Mouse (Mus musculus): ENCODE results near the gene Arl15. TPM values are rescaled to one million over a fixed set of nuclear protein-coding genes. Genes with fewer than 3 reads are reported as not detected.

Gene Arl15
- polyA plus RNA-seq, 1 experiment from 2014 or later, result 6.7 TPM

GRCm38 (mm10) chr13:113964945-113965344 is 170.6 kb downstream of the Arl15 start:
- Histone ChIP-seq H3K9me3 (no peaks in the 10 kb centered on the region), H3K36me3 (no peaks in the 10 kb centered on the region), H3K27ac (no peak overlapping the region), H3K27me3 (replicated peaks) (no peaks in the 10 kb centered on the region), H3K4me3 (replicated peaks) (no peak overlapping the region), H3K9ac (no peak overlapping the region), H3K4me1 (replicated peaks) (no peaks in the 10 kb centered on the region), H3K4me2 (replicated peaks) (no peak overlapping the region)
- ATAC-seq, result no peak
- 78% methylated on average over 9 of the region's 9 CpGs for WGBS

GRCm38 (mm10) chr13:113970706-113971105 is 176.4 kb downstream of the Arl15 start:
- H3K4me2 ChIP-seq (replicated peaks), result no peak overlapping the region
- whole genome bisulfite sequencing, result 68% methylated on average over 5 of the region's 5 CpGs
- no peaks in the 10 kb centered on the region for H3K9me3 ChIP-seq
- no peaks in the 10 kb centered on the region for H3K36me3 ChIP-seq
- no peaks in the 10 kb centered on the region for H3K4me1 ChIP-seq (replicated peaks)
- no peak overlapping the region for H3K9ac ChIP-seq
- H3K4me3 ChIP-seq (replicated peaks), result no peak overlapping the region
- H3K27me3 ChIP-seq (replicated peaks), result no peaks in the 10 kb centered on the region
- H3K27ac ChIP-seq, result no peak overlapping the region
- ATAC-seq, result no peak

DNA sequence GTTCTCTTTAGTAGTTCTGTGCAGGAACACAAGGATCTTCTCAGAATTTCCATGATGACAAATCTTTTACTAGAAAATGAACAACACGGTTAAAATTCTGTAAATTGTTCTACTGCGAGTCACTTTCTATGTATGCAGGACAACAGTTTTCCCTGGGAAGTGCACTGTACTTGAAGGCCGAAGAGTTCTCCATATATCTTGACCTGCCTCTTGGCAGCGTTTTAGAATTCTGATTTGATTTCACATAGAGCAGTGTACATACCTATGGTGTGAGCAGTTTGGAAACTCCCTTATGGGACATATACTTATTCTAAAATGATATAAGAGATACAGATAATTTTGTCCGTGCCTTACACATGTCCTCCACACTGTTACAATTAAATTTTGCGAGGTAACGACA is 178.1 kb downstream of the Arl15 start:
- no peak overlapping the region for H3K9ac ChIP-seq
- WGBS, result 83% methylated on average over 7 of the region's 7 CpGs
- H3K9me3 ChIP-seq, result no peaks in the 10 kb centered on the region
- no peak overlapping the region for H3K4me2 ChIP-seq (replicated peaks)
- no peaks in the 10 kb centered on the region for H3K27me3 ChIP-seq (replicated peaks)
- ATAC-seq, result no peak
- no peak overlapping the region for H3K4me3 ChIP-seq (replicated peaks)
- H3K4me1 ChIP-seq (replicated peaks), result no peaks in the 10 kb centered on the region
- H3K27ac ChIP-seq, result no peak overlapping the region
- H3K36me3 ChIP-seq, result no peaks in the 10 kb centered on the region

- ATAC-seq, result no peak
- 88% methylated on average over 1 of the region's 1 CpGs for WGBS
- H3K27ac ChIP-seq, result no peak overlapping the region
These were observed 180.6 kb downstream of the Arl15 start for GRCm38 (mm10) chr13:113974866-113975265.

GRCm38 (mm10) chr13:113975722-113976121 is 181.4 kb downstream of the Arl15 start:
- no peak overlapping the region for H3K4me2 ChIP-seq (replicated peaks)
- WGBS, result 78% methylated on average over 6 of the region's 6 CpGs
- H3K9ac ChIP-seq, result no peak overlapping the region
- no peaks in the 10 kb centered on the region; the same call in 1 of the 2 replicates for H3K4me1 ChIP-seq (replicated peaks)
- no peak for ATAC-seq
- H3K27ac ChIP-seq, result no peak overlapping the region
- H3K27me3 ChIP-seq (replicated peaks), result no peaks in the 10 kb centered on the region
- H3K9me3 ChIP-seq, result no peaks in the 10 kb centered on the region
- H3K4me3 ChIP-seq (replicated peaks), result no peak overlapping the region
- H3K36me3 ChIP-seq, result no peaks in the 10 kb centered on the region

More at GRCm38 (mm10) chr13:113974866-113975265, 180.6 kb downstream of the Arl15 start:
- no peaks in the 10 kb centered on the region for H3K27me3 ChIP-seq (replicated peaks)
- no peak overlapping the region for H3K4me3 ChIP-seq (replicated peaks)
- H3K4me1 ChIP-seq (replicated peaks), result no peaks in the 10 kb centered on the region
- H3K36me3 ChIP-seq, result no peaks in the 10 kb centered on the region
- H3K9ac ChIP-seq, result no peak overlapping the region
- no peaks in the 10 kb centered on the region for H3K9me3 ChIP-seq
- no peak overlapping the region for H3K4me2 ChIP-seq (replicated peaks)

- no peak overlapping the region for H3K9ac ChIP-seq
- no peaks in the 10 kb centered on the region for H3K9me3 ChIP-seq
- 91% methylated on average over 4 of the region's 4 CpGs for WGBS
- no peak overlapping the region for H3K27ac ChIP-seq
- no peaks in the 10 kb centered on the region for H3K27me3 ChIP-seq (replicated peaks)
- H3K4me3 ChIP-seq (replicated peaks), result no peak overlapping the region
- no peaks in the 10 kb centered on the region; the same call in 1 of the 2 replicates for H3K4me1 ChIP-seq (replicated peaks)
- no peak for ATAC-seq
- H3K36me3 ChIP-seq, result no peaks in the 10 kb centered on the region
- no peak overlapping the region for H3K4me2 ChIP-seq (replicated peaks)
These were observed 182.6 kb downstream of the Arl15 start for GRCm38 (mm10) chr13:113976936-113977335.

DNA sequence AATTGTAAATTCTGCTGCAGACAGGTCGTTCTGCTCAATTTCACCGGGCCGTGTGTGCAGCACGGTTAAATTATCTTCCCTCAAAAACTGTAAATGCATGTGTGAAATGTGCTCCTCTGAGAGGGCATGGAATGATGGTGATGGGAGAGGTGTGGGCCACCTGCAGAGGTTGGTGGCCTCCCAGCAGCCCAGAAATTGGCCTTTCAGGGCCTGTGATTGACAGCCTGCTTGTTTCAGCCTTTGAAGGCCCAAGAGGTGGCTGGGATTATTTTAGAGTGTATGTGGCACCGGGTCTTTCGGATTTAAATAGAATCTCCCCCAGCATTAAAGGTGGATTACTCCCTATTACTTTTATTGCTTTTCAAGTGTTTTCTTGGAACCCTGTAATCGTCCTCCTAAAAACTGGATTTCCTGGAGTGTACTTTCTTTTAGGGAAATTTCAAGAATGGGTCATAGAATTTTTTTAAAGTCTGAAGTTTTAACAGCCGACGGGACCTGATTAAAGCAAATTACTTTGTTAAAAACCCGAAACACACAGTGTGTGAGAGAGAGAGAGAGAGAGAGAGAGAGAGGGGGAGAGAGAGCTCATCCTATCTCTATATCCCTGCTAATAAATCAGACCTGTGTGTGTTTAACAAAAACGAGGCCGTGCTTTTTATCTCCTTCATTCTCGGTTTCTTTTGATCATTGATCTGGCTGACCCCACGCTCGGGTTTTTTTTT is 186.6 kb downstream of the Arl15 start:
- Histone ChIP-seq H3K9ac (no peak overlapping the region), H3K27ac (no peak overlapping the region), H3K4me1 (replicated peaks) (no peaks in the 10 kb centered on the region; the same call in 1 of the 2 replicates), H3K4me3 (replicated peaks) (no peak overlapping the region), H3K36me3 (no peaks in the 10 kb centered on the region), H3K4me2 (replicated peaks) (no peak overlapping the region), H3K27me3 (replicated peaks) (no peaks in the 10 kb centered on the region), H3K9me3 (no peaks in the 10 kb centered on the region)
- 40% methylated on average over 15 of the region's 15 CpGs for WGBS
- no peak for ATAC-seq

- no peaks in the 10 kb centered on the region for H3K36me3 ChIP-seq
- no peaks in the 10 kb centered on the region for H3K9me3 ChIP-seq
- H3K9ac ChIP-seq, result no peak overlapping the region
- no peaks in the 10 kb centered on the region; the same call in 1 of the 2 replicates for H3K4me1 ChIP-seq (replicated peaks)
- no peak for ATAC-seq
- 38% methylated on average over 9 of the region's 9 CpGs for WGBS
- no peak overlapping the region for H3K4me3 ChIP-seq (replicated peaks)
- H3K27me3 ChIP-seq (replicated peaks), result no peaks in the 10 kb centered on the region
- H3K4me2 ChIP-seq (replicated peaks), result no peak overlapping the region
- no peak overlapping the region for H3K27ac ChIP-seq
These were observed 187.2 kb downstream of the Arl15 start for GRCm38 (mm10) chr13:113981461-113982000.

DNA sequence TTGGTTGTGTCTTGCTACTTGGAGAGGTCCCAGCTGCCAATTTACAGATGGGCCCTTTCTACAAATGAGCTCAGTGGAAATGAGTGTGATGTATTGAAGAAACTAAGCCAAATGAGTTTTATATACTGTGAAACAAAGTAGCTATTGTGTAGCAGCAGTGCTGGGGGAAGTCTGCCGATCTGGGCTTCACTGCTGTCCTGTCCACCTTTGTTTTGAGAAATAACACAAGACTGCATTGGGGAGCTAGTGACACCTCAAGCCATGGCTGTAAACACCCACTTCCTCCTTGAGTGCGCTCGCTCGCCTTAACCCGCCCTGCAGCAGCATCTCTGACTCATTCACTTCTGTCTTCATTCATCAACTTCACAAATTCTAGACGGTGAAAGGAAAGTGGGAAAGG is 189.3 kb downstream of the Arl15 start:
- Histone ChIP-seq H3K9ac (no peak overlapping the region), H3K36me3 (no peaks in the 10 kb centered on the region), H3K27me3 (replicated peaks) (no peaks in the 10 kb centered on the region), H3K4me2 (replicated peaks) (no peak overlapping the region), H3K4me1 (replicated peaks) (no peaks in the 10 kb centered on the region; the same call in 1 of the 2 replicates), H3K9me3 (no peaks in the 10 kb centered on the region), H3K4me3 (replicated peaks) (no peak overlapping the region), H3K27ac (no peak overlapping the region)
- 50% methylated on average over 6 of the region's 6 CpGs for WGBS
- no peak for ATAC-seq

DNA sequence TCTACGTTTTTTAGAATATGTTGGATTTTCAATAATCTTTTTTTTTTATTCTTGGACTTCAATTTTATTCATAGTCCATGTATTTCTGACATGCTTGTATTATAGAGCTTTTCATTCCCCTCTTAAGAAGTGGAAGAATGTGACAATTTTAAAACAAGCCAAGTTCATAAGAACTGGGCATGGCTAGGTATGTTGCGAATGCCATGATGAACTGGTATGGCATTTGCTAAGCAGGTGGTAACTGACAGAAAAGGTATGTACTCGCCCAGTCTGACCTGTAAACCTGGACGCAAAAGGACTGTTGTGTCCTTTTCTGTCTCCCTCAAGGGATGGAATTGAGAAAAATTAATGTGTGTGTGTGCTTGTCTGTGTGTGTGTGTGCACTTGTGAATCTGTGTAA is 190.2 kb downstream of the Arl15 start:
- no peak for ATAC-seq
- 90% methylated on average over 4 of the region's 4 CpGs for WGBS
- Histone ChIP-seq H3K27ac (no peak overlapping the region), H3K4me3 (replicated peaks) (no peak overlapping the region), H3K9me3 (no peaks in the 10 kb centered on the region), H3K9ac (no peak overlapping the region), H3K4me2 (replicated peaks) (no peak overlapping the region), H3K27me3 (replicated peaks) (no peaks in the 10 kb centered on the region), H3K4me1 (replicated peaks) (no peaks in the 10 kb centered on the region; the same call in 1 of the 2 replicates), H3K36me3 (no peaks in the 10 kb centered on the region)

DNA sequence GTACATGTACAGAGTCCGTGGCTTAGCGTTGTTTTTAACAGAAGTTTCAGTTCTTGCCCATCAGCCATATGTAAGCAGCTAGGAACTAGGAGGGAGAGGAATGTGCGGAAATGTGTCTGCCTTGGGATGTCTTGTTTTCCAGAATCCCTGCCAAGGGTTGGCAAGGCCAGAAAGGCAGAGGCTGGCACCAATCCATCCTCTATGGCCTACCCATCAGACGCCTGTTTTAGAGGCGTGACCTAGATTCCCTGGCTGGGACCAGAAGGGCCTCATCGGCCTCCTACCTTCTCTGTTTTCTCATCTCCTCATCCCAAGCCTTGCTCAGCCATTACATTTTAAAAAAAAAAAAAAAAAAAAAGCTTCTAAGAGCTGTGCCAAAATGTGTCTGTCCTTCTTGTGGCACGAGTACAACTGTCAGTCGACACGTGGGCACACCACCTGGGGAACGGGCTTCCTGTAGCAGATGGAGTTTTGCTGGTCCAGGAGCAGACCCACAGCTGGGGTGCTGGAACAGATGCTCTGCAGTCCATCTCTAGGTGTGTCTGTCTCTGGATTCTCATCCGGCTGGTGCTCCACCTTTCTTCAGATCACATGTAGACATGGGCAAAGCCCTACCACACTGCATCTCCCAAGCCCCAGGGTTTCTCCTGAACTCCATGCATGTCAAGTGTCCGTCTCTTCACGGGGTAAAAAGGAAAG is 192.7 kb downstream of the Arl15 start:
- no peak for ATAC-seq
- WGBS, result 91% methylated on average over 13 of the region's 13 CpGs

GRCm38 (mm10) chr13:113990247-113990646 is 195.9 kb downstream of the Arl15 start:
- no peak for ATAC-seq
- no peak overlapping the region for H3K4me3 ChIP-seq (replicated peaks)
- no peak overlapping the region for H3K27ac ChIP-seq
- H3K36me3 ChIP-seq, result no peaks in the 10 kb centered on the region
- no peak overlapping the region for H3K4me2 ChIP-seq (replicated peaks)
- H3K9me3 ChIP-seq, result no peaks in the 10 kb centered on the region
- H3K27me3 ChIP-seq (replicated peaks), result no peaks in the 10 kb centered on the region
- no peaks in the 10 kb centered on the region for H3K4me1 ChIP-seq (replicated peaks)
- 82% methylated on average over 3 of the region's 3 CpGs for WGBS
- no peak overlapping the region for H3K9ac ChIP-seq

More for the DNA sequence above, 192.7 kb downstream of the Arl15 start:
- H3K4me1 ChIP-seq (replicated peaks), result no peaks in the 10 kb centered on the region
- H3K9ac ChIP-seq, result no peak overlapping the region
- no peak overlapping the region for H3K4me3 ChIP-seq (replicated peaks)
- no peaks in the 10 kb centered on the region for H3K27me3 ChIP-seq (replicated peaks)
- H3K36me3 ChIP-seq, result no peaks in the 10 kb centered on the region
- no peak overlapping the region for H3K4me2 ChIP-seq (replicated peaks)
- no peaks in the 10 kb centered on the region for H3K9me3 ChIP-seq
- no peak overlapping the region for H3K27ac ChIP-seq

Data from intestine, embryonic 15.5 days (tissue).